Mouse (Mus musculus): Measurements from ENCODE around the gene Map2k7.

The Map2k7 gene

DNA sequence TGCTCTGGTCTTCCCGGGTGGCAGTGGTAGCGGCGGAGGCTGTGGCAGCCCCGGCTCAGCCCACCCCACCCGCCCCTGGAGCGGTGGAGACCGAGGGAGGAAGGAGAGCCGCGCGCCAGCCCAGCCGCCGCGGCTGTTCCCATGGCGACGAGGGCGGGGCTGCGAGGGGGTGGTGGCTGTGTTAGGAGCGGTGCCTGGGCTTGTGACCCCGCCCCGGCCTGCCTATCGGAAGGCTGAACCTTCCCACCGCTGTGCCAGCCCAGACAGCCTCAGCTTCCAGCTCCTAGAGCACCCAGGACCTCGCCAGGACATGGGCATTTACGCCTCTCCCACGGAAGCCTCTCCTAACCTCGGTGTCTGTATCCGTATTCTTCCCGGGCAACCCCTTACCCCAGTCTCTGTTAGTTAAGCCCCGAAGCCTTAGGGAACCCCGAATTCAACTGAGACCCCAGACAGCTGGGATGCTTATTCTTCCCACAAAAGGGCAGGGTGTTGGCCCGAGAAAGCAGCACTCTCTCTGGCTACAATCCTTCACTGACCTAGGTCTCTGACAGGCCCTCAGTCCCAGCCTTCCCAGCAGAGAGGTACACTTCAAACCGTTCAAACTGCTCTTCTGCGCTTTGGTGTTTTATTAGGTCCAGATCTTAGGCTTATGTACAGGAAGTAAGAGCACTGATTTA is 20.7 kb downstream of the Map2k7 start, which contains the start of gene Ctxn1:
Ctxn1 (minus strand) TSS at position 150 of the 680 bp plus-strand sequence.
- 4% methylated on average over 33 of the region's 33 CpGs for WGBS

DNA sequence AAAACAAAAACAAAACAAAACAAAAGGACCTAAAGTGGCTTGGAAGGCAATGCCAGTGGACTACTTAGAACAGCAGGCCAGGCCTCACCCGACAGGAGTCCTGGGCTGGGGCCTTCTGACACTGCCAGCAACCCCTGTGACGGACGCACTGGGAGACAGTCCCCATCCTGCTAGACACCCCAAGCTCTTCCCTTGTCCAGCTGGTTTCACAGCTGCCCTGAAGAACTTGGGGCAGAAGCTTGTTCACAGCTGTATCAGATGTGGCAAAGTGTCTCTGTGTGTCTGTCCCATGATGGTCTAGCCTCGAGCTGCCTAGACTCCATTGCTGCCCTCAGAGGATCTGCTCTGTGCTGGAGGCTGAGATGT is 21.2 kb downstream of the Map2k7 start:
- WGBS: 79% methylated on average over 4 of the region's 4 CpGs

DNA sequence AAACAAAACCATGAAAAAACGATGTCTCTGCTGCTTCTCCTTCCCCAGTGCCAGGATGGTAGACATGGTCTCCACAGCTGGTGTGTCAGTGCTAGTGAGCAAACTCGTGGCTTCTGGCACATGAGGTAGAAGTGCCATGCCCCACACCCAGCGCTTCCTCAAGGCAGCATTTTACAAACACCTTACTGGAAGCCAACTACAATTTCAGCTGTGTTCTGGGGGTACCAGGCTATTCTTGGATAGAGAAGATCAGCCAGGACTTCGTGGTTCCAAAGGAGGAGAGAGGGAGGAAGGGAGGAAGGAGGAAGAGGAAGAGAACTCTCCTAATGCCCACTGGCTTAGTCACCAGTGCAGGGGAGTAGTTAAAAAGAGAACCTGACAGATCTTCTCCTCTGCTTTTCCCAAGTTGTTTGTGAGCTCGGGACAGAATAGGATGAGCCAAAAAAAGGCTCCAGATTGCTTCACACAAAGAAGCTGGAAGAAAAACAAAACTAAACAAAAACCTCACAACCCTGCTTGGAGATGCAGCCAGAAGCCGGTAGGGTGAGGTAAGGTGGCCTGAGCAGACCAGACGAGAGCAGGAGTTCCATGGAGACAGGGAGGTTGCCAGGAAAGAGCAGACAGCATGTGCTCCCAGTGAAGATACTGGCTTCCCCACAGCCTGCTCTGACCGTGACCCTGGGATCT is 24.7 kb downstream of the Map2k7 start:
- 40% methylated on average over 8 of the region's 8 CpGs for WGBS

DNA sequence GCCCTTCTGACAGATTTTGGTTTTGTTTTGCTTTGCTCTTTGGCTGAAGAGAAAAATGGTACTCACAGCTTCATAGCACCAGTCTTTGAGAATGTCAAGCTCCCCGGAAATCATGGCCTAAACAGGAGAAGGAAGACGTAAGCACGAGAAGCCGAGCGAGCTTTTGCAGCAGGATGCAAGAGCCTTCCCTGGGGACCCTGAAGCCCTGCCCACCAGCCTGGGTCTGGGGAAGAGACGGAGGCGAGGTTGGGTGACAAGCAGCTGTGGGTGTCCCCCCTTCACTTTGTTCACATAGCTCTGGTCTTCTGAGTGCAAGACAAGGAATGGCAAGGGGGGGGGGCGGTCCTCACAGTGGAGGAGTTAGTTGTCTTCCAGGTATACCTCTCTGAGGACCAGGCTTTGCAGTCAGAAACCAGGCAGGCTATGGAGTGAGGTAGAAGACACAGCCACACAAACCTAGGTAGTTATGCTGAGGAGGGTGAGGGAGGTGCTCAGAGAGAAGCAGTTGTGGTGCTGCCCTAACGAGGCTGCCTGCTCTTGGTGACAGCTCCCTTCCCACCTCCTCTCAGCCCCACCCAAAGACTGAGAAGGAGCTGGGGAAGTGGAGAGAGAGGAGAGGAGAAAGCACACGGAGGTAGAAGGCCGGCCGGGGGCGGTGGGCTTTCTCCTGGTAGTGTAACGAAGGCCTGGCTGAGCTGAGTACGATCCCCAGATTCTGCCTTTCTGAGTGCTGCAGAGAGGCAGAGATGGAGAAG is 26.8 kb downstream of the Map2k7 start:
- 68% methylated on average over 15 of the region's 15 CpGs for WGBS

DNA sequence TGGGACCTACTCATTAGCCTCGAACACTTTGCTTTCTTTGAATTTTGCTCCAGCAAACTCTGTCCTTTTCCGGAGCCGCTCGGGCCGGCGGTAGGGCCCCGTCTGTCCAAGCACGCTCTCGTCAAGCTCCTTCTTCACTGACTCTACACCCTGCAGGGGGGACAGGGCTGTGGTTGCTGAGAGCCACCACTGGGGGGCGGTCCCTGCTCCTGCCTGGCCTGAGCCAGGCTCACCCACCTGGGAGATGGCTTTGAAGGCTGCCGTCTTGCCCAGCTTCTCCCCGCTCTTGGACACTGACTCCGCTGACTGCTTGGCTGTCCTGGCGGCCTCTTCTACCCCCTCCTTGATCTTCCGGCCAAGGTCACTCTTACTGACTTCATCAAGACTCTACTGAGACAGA is 29.1 kb downstream of the Map2k7 start:
- 73% methylated on average over 15 of the region's 15 CpGs for WGBS

DNA sequence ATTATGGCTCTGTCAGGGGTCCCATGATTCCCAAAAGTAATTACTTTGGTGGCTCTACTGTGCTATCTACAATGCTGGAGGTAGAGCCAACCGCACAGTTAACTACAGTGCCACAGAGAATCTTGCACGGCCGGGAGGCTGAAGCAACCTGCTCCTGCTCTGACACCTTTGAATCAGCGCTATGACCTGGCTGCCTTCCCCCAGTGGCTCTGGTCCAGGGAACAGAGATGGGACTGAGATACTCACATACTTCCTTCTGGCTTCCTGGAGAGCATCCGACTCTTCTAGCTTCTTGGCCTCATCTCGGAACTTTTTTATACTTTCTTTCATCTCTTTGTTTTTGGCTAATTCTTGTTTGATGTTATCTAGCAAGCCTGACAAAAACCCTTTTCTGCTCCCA is 31.1 kb downstream of the Map2k7 start:
- WGBS: 80% methylated on average over 6 of the region's 6 CpGs

DNA sequence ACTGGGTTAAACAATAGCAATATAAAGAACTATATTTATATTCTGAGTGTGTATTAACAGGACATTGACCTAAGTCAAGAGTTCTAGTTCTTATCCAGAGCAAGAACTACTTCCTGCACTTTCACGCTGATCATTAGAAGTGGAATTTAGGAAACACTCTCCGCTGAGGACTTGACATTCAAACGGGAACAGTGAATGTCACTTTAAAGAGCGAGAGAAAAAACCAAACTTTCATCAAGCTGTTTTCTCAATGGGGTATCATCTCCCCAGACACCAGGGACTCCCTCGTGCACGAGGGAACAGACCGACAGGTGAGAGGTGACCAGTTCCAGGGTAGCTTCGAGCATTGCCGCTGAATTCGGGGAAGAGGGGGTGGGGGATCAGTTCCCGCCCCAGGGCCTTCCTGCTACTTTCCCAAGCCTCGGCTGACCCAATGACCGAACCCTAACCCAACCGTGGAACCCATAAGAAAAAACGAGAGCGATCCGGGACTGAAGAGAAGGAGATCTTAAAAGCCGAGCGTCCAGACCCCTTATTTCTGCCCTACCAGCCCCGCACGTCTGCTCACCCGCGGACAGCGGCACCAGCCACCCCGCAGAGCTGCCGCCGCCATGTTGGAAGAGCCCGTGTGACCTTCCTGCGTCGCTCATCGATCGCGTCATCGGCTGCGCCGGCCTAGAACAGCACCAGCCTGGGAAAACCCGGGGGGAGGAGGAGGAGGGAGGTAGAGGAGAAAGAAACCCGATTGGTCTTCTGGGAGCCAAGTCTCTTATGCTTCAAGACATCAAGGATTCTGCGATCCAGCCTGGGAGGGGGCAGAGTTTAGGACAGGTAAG is 37.0 kb downstream of the Map2k7 start, which contains the start of gene Timm44:
Timm44 (minus strand) TSS at position 639 of the 836 bp plus-strand sequence.
- WGBS: under 1% methylated on average over 39 of the region's 39 CpGs

DNA sequence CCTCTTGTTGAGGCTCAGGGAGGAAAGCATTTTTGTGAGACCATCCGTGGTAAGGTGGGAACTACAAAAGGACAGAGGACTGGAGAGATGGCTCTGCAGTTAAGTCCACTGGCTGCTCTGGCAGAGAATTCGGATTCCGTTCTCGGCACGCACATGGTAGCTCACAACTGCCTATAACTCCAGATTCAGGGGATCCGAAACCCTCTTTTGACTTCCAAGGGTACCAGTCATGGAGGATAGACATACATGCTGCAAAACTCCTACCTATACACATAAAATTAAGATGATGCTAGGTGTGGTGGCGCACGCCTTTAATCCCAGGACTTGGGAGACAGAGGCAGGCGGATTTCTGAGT is 37.5 kb downstream of the Map2k7 start:
- WGBS: 21% methylated on average over 9 of the region's 9 CpGs

DNA sequence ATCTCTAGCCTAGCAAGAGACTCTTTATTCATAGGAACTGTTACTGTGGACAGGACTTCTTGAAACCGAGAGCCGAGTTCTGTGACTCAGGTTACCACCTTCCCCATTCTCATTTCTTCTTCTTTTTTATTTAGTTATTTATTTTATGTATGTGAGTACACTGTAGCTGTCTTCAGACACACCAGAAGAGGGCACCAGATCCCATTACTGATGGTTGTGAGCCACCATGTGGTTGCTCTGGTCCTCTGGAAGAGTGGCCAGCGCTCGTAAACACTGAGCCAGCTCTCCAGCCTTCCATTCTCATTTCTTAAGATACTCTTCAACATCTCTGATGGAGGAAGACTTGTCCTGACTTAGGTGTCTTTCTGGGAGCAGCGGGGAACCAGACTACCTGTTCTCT is 54.2 kb downstream of the Map2k7 start:
- WGBS: 83% methylated on average over 5 of the region's 5 CpGs
